Mouse (Mus musculus): ENCODE measurements at regions not wholly inside any gene's neighbourhood (a gene's known extent, or its start where the extent isn't known, plus 50 kb on each side); places are given as distances from the start of the nearest gene placed in this dataset.

DNA sequence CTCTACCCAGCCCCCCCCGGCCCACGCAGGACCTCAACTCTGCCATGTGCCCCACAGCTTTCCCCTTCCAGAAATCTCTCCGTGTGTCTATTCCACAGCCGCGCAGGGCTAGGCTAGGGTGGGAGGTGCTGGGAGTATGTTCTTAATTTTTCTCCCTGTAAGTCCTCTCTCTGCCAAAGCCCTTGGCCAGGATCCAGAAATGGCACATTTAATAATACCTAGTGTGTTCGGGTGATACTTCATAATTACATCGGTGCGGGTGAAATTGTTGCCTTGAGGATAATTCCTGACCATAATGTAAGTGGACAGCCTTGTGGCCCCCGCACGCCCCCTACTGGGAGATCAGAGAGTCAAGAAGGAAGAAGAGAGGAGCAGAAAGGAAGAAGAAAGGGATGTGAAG, 1093.5 kb downstream of the Mrps31 start:
- TF ChIP-seq MAX (IDR thresholded peaks at IDR 0.05), result no peak
- no peak for TF ChIP-seq CEBPB (IDR thresholded peaks at IDR 0.05; ENCODE audit: low read depth)
- no peak for TF ChIP-seq MYOD1 (IDR thresholded peaks at IDR 0.05; ENCODE audit: control insufficient read depth, insufficient read length, low read depth)
- TF ChIP-seq FOSL1 (IDR thresholded peaks at IDR 0.05; ENCODE audit: insufficient read depth, low read length, poor library complexity, severe bottlenecking), result no peak
- TF ChIP-seq MYOG (IDR thresholded peaks at IDR 0.05; ENCODE audit: control insufficient read depth, extremely low read depth, insufficient read length), result no peak
- no peak for TF ChIP-seq CTCF (IDR thresholded peaks at IDR 0.05; ENCODE audit: control insufficient read depth, insufficient read depth, insufficient read length)
- no peak for TF ChIP-seq USF1 (IDR thresholded peaks at IDR 0.05; ENCODE audit: low read depth)
- Histone ChIP-seq H3K79me2 (ENCODE audit: control insufficient read depth, insufficient read depth) (no peaks in the 10 kb centered on the region), H3ac (ENCODE audit: control insufficient read depth, insufficient read length, low read depth) (no peak overlapping the region), H3K79me3 (ENCODE audit: low read depth) (no peaks in the 10 kb centered on the region), H3K36me3 (ENCODE audit: control insufficient read depth, insufficient read depth) (no peaks in the 10 kb centered on the region), H3K27me3 (ENCODE audit: control insufficient read depth, insufficient read depth, insufficient read length) (no peaks in the 10 kb centered on the region), H3K4me3 (ENCODE audit: insufficient read depth, poor library complexity, severe bottlenecking) (no peak overlapping the region)

DNA sequence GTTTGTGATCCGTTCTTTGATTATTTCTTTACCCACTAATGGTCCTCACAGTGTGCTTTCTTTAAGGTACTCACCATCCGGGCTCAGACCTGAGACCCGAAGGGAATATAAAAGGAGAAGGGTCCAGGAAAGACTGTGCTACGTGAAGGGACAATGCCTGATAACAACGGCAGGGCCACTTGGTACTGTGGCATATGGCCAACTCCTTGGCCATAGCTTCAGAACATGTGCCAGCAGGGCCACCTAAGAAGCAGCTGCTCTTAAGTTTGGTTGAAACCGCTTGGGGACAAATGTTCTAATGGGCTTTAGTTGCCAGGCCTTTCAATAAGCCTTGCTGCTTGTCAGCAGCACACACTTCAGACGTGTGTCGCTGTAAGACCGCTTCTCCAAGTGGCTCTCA, 1094.1 kb downstream of the Mrps31 start:
- Histone ChIP-seq H3K27me3 (ENCODE audit: control insufficient read depth, insufficient read depth, insufficient read length) (no peaks in the 10 kb centered on the region), H3K79me2 (ENCODE audit: control insufficient read depth, insufficient read depth) (no peaks in the 10 kb centered on the region), H3K4me3 (ENCODE audit: insufficient read depth, poor library complexity, severe bottlenecking) (no peak overlapping the region), H3ac (ENCODE audit: control insufficient read depth, insufficient read length, low read depth) (no peak overlapping the region), H3K79me3 (ENCODE audit: low read depth) (no peaks in the 10 kb centered on the region), H3K36me3 (ENCODE audit: control insufficient read depth, insufficient read depth) (no peaks in the 10 kb centered on the region)
- TF ChIP-seq MYOD1 (IDR thresholded peaks at IDR 0.05; ENCODE audit: control insufficient read depth, insufficient read length, low read depth) (no peak), USF1 (IDR thresholded peaks at IDR 0.05; ENCODE audit: low read depth) (no peak), FOSL1 (IDR thresholded peaks at IDR 0.05; ENCODE audit: insufficient read depth, low read length, poor library complexity, severe bottlenecking) (no peak), CEBPB (IDR thresholded peaks at IDR 0.05; ENCODE audit: low read depth) (no peak), MAX (IDR thresholded peaks at IDR 0.05) (no peak), MYOG (IDR thresholded peaks at IDR 0.05; ENCODE audit: control insufficient read depth, extremely low read depth, insufficient read length) (no peak), CTCF (IDR thresholded peaks at IDR 0.05; ENCODE audit: control insufficient read depth, insufficient read depth, insufficient read length) (no peak)

DNA sequence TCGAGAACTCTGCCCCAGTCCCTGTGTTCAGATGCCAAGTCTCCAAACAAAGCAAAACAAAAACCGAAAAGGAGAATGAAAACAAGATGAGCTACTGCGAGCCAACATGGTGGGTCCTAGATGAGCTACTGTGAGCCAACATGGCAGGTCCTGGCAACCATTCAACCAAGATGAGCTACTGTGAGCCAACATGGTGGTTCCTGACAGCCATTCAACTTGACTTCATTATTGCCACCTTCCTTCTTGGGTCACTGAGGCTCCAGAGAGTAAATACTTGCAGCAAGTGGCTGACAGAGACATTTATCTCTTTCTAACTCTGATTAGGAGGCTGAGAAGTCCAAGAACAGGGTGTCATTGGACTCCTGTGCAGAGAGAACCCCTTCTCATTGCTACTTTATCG, 1094.8 kb downstream of the Mrps31 start:
- TF ChIP-seq USF1 (IDR thresholded peaks at IDR 0.05; ENCODE audit: low read depth) (no peak), MYOG (IDR thresholded peaks at IDR 0.05; ENCODE audit: control insufficient read depth, extremely low read depth, insufficient read length) (no peak), CTCF (IDR thresholded peaks at IDR 0.05; ENCODE audit: control insufficient read depth, insufficient read depth, insufficient read length) (no peak), CEBPB (IDR thresholded peaks at IDR 0.05; ENCODE audit: low read depth) (no peak), FOSL1 (IDR thresholded peaks at IDR 0.05; ENCODE audit: insufficient read depth, low read length, poor library complexity, severe bottlenecking) (no peak), MYOD1 (IDR thresholded peaks at IDR 0.05; ENCODE audit: control insufficient read depth, insufficient read length, low read depth) (no peak)

DNA sequence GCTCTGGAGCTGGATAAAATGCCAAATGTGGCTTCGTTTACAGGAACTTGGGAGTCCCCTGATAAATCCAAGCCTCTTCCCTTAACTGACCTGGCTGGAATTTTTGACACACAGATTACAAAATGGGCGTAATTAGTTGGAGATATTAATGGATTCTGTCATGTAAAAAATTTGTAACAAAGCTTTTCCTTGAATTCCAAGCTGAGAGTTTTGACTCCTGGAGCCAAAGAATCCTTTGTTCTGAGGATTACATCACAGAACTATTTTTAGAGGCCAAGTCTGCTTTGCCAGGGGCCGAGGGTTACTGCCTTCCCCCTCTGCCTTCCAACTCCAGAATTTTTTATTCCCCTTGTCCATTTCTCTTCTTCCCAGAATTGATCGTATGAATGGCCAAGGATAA, 1096.5 kb downstream of the Mrps31 start:
- TF ChIP-seq USF1 (IDR thresholded peaks at IDR 0.05; ENCODE audit: low read depth) (no peak), FOSL1 (IDR thresholded peaks at IDR 0.05; ENCODE audit: insufficient read depth, low read length, poor library complexity, severe bottlenecking) (no peak), CEBPB (IDR thresholded peaks at IDR 0.05; ENCODE audit: low read depth) (no peak), MYOD1 (IDR thresholded peaks at IDR 0.05; ENCODE audit: control insufficient read depth, insufficient read length, low read depth) (no peak), CTCF (IDR thresholded peaks at IDR 0.05; ENCODE audit: control insufficient read depth, insufficient read depth, insufficient read length) (no peak), MAX (IDR thresholded peaks at IDR 0.05) (no peak), MYOG (IDR thresholded peaks at IDR 0.05; ENCODE audit: control insufficient read depth, extremely low read depth, insufficient read length) (no peak)
- H3ac ChIP-seq (ENCODE audit: control insufficient read depth, insufficient read length, low read depth), result no peak overlapping the region
- no peaks in the 10 kb centered on the region for H3K79me2 ChIP-seq (ENCODE audit: control insufficient read depth, insufficient read depth)
- no peaks in the 10 kb centered on the region for H3K27me3 ChIP-seq (ENCODE audit: control insufficient read depth, insufficient read depth, insufficient read length)
- H3K36me3 ChIP-seq (ENCODE audit: control insufficient read depth, insufficient read depth), result no peaks in the 10 kb centered on the region
- H3K4me3 ChIP-seq (ENCODE audit: insufficient read depth, poor library complexity, severe bottlenecking), result no peak overlapping the region
- no peaks in the 10 kb centered on the region for H3K79me3 ChIP-seq (ENCODE audit: low read depth)

More for the DNA sequence above, 1094.8 kb downstream of the Mrps31 start:
- H3K4me3 ChIP-seq (ENCODE audit: insufficient read depth, poor library complexity, severe bottlenecking), result no peak overlapping the region
- H3K36me3 ChIP-seq (ENCODE audit: control insufficient read depth, insufficient read depth), result no peaks in the 10 kb centered on the region
- no peaks in the 10 kb centered on the region for H3K27me3 ChIP-seq (ENCODE audit: control insufficient read depth, insufficient read depth, insufficient read length)
- H3ac ChIP-seq (ENCODE audit: control insufficient read depth, insufficient read length, low read depth), result no peak overlapping the region
- H3K79me2 ChIP-seq (ENCODE audit: control insufficient read depth, insufficient read depth), result no peaks in the 10 kb centered on the region
- no peaks in the 10 kb centered on the region for H3K79me3 ChIP-seq (ENCODE audit: low read depth)

DNA sequence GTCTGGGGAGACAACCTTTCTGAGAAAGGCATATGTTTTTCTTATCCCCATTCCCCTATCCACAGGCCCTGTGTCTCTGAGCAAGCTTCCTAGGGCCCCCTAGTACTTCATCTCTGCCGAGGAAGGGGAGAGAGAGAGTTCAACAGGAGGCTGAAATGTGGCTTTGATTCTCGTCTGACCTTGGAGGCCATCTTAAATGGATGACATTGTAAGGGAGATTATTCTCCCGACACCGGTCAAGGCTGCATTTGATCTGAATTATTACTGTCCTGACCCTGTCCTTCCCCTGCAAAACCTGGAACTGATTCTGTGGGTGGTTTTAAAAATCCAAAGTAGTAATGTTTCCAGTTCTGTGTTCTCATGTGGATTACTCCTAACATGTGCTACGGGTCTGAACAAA, 1098.9 kb downstream of the Mrps31 start:
- Histone ChIP-seq H3K36me3 (ENCODE audit: control insufficient read depth, insufficient read depth) (no peaks in the 10 kb centered on the region), H3ac (ENCODE audit: control insufficient read depth, insufficient read length, low read depth) (no peak overlapping the region)
- no peak for TF ChIP-seq CTCF (IDR thresholded peaks at IDR 0.05; ENCODE audit: control insufficient read depth, insufficient read depth, insufficient read length)
- no peak for TF ChIP-seq MAX (IDR thresholded peaks at IDR 0.05)
- TF ChIP-seq USF1 (IDR thresholded peaks at IDR 0.05; ENCODE audit: low read depth), result no peak
- no peak for TF ChIP-seq MYOD1 (IDR thresholded peaks at IDR 0.05; ENCODE audit: control insufficient read depth, insufficient read length, low read depth)
- TF ChIP-seq CEBPB (IDR thresholded peaks at IDR 0.05; ENCODE audit: low read depth), result no peak
- TF ChIP-seq MYOG (IDR thresholded peaks at IDR 0.05; ENCODE audit: control insufficient read depth, extremely low read depth, insufficient read length), result no peak
- no peak for TF ChIP-seq FOSL1 (IDR thresholded peaks at IDR 0.05; ENCODE audit: insufficient read depth, low read length, poor library complexity, severe bottlenecking)

DNA sequence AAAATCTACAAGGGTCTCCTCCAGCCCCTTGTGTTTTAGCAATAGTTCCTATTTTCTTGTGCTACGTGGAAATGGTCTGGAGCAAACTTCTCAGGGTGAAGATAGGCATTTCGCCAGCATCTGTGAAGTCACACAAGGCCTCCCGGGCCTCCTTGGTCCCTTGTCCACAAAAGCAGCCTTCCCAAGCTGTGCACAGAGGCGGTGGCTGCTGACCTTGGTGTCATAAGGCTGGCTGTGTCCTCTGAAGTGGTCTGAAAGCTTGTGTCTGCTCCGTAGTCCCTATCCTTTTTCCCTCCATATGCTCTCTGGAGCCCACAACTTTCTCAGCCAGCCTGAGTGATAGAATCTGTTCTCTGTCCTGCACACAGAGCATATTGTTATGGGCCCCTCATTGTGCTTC, 1099.4 kb downstream of the Mrps31 start:
- Histone ChIP-seq H3K4me3 (ENCODE audit: insufficient read depth, poor library complexity, severe bottlenecking) (no peak overlapping the region), H3K79me2 (ENCODE audit: control insufficient read depth, insufficient read depth) (no peaks in the 10 kb centered on the region), H3K27me3 (ENCODE audit: control insufficient read depth, insufficient read depth, insufficient read length) (no peaks in the 10 kb centered on the region), H3K36me3 (ENCODE audit: control insufficient read depth, insufficient read depth) (no peaks in the 10 kb centered on the region), H3K79me3 (ENCODE audit: low read depth) (no peaks in the 10 kb centered on the region), H3ac (ENCODE audit: control insufficient read depth, insufficient read length, low read depth) (no peak overlapping the region)
- TF ChIP-seq MYOD1 (IDR thresholded peaks at IDR 0.05; ENCODE audit: control insufficient read depth, insufficient read length, low read depth) (no peak), USF1 (IDR thresholded peaks at IDR 0.05; ENCODE audit: low read depth) (no peak), FOSL1 (IDR thresholded peaks at IDR 0.05; ENCODE audit: insufficient read depth, low read length, poor library complexity, severe bottlenecking) (no peak), CTCF (IDR thresholded peaks at IDR 0.05; ENCODE audit: control insufficient read depth, insufficient read depth, insufficient read length) (no peak), CEBPB (IDR thresholded peaks at IDR 0.05; ENCODE audit: low read depth) (no peak), MAX (IDR thresholded peaks at IDR 0.05) (no peak), MYOG (IDR thresholded peaks at IDR 0.05; ENCODE audit: control insufficient read depth, extremely low read depth, insufficient read length) (no peak)

More for the DNA sequence above, 1098.9 kb downstream of the Mrps31 start:
- Histone ChIP-seq H3K4me3 (ENCODE audit: insufficient read depth, poor library complexity, severe bottlenecking) (no peak overlapping the region), H3K79me2 (ENCODE audit: control insufficient read depth, insufficient read depth) (no peaks in the 10 kb centered on the region), H3K79me3 (ENCODE audit: low read depth) (no peaks in the 10 kb centered on the region), H3K27me3 (ENCODE audit: control insufficient read depth, insufficient read depth, insufficient read length) (no peaks in the 10 kb centered on the region)

Measured in C2C12 (cell line).